Comparison of ENCODE assay signal across 22 mouse cellular contexts in the genomic region with DNA sequence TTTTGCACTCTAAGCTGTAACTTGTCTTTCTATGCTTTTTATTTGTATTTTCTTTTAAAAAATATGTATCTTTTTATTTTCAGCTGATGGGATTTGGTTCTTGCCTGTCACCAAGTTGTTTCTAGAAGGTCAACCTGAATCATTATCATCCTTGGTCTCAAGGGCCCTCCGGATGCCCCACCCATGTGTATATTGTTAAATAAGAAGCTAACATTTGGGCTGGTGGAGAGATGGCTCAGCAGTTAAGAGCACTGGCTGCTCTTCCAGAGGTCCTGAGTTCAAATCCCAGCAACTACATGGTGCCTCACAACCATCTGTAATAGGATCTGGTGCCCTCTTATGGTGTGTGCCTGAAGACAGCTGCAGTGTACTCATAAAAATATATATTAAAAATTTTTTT.
"Had no signal": no experiment of that assay in that cellular context is flagged by ENCODE, and none has a peak within 500 bp of the region (broad histone marks: within the 10 kb centered on the region; RNA-seq: fewer than 3 reads in every experiment).

No protein-coding gene starts in this region.

- H3K27ac ChIP-seq: heart, adult 2 months; hindbrain, embryonic 10.5 days; hindbrain, embryonic 12.5 days; hindbrain, embryonic 14.5 days; intestine, embryonic 15.5 days; limb, embryonic 13.5 days; liver, embryonic 13.5 days; liver, embryonic 15.5 days had no signal

- DNase-seq: gastrocnemius, postnatal 14 days; gastrocnemius, postnatal 36 days; heart, adult 11 months; heart, adult 2 months; heart, postnatal 10 days; heart, postnatal 4 days; kidney, adult 18-20 months; kidney, adult 8-10 months; kidney, postnatal 10 days; kidney, postnatal 4 days; liver; liver, embryonic 13.5 days had no signal

- H3K4me2 ChIP-seq: heart, embryonic 12.5 days; hindbrain, embryonic 12.5 days; hindbrain, embryonic 14.5 days; intestine, embryonic 15.5 days; limb, embryonic 13.5 days; liver, embryonic 11.5 days; liver, embryonic 13.5 days; liver, embryonic 15.5 days had no signal

- H3K9ac ChIP-seq: heart, embryonic 12.5 days; hindbrain, embryonic 12.5 days; hindbrain, embryonic 14.5 days; intestine, embryonic 15.5 days; limb, embryonic 13.5 days; liver, embryonic 13.5 days; liver, embryonic 15.5 days had no signal

- ATAC-seq: inflammation-experienced regulatory T-cells, adult 6 months; intestine, embryonic 15.5 days; intestine, postnatal 0 days had no signal

- H3K4me1 ChIP-seq: intestine, embryonic 15.5 days; limb, embryonic 13.5 days; liver, embryonic 13.5 days; liver, embryonic 15.5 days had no signal

- H3K36me3 ChIP-seq: heart, embryonic 12.5 days; hindbrain, embryonic 10.5 days; hindbrain, embryonic 12.5 days; intestine, embryonic 15.5 days; limb, embryonic 13.5 days; liver, embryonic 13.5 days; liver, embryonic 15.5 days had no signal

- H3K4me3 ChIP-seq: heart, adult 2 months; heart, embryonic 12.5 days; hindbrain, embryonic 10.5 days; hindbrain, embryonic 12.5 days; intestine, embryonic 15.5 days; limb, embryonic 13.5 days; liver, embryonic 13.5 days; liver, embryonic 15.5 days had no signal

- H3K27me3 ChIP-seq: heart, embryonic 12.5 days; hindbrain, embryonic 12.5 days; intestine, embryonic 15.5 days; limb, embryonic 13.5 days; liver, embryonic 13.5 days; liver, embryonic 15.5 days had no signal

- H3K9me3 ChIP-seq: heart, embryonic 12.5 days; hindbrain, embryonic 10.5 days; hindbrain, embryonic 12.5 days; intestine, embryonic 15.5 days; limb, embryonic 13.5 days; liver, embryonic 13.5 days; liver, embryonic 15.5 days had no signal
